Mouse (Mus musculus): ENCODE results near the gene Ppp2r5a. TPM values are rescaled to one million over a fixed set of nuclear protein-coding genes. Genes with fewer than 3 reads are reported as not detected.

Ppp2r5a gene
- polyA plus RNA-seq, 2 experiments, result 30.3 to 40.1 TPM

GRCm38 (mm10) chr1:191318686-191319085 is 84.4 kb downstream of the Ppp2r5a start:
- no peak for TF ChIP-seq POLR2A (IDR thresholded peaks at IDR 0.05; ENCODE audit: borderline replicate concordance, extremely low read depth, insufficient read depth, insufficient read length)
- Histone ChIP-seq H3K27me3 (ENCODE audit: control insufficient read depth, insufficient read depth, low read length) (no peaks in the 10 kb centered on the region), H3K4me2 (replicated peaks; ENCODE audit: low read depth, low read length, severe bottlenecking) (no peak overlapping the region), H3K4me3 (replicated peaks; ENCODE audit: low read length) (no peak overlapping the region), H3K4me1 (ENCODE audit: control insufficient read depth, insufficient read depth, low read length) (peaks cover 5% of the 10 kb centered on the region), H3K9ac (ENCODE audit: low read depth, low read length, severe bottlenecking) (no peak overlapping the region), H3K27ac (replicated peaks; ENCODE audit: low read depth, low read length) (no peak overlapping the region), H3K36me3 (ENCODE audit: control insufficient read depth, insufficient read depth, low read length) (no peaks in the 10 kb centered on the region), H3K9me3 (ENCODE audit: control insufficient read depth, low read length) (no peaks in the 10 kb centered on the region)
- WGBS, result 58% methylated on average over 5 of the region's 5 CpGs
- no peak for DNase-seq (ENCODE audit: low spot score)
- ATAC-seq (ENCODE audit: low FRiP score, low read depth), result no peak

GRCm38 (mm10) chr1:191317591-191318196 is 85.4 kb downstream of the Ppp2r5a start, which contains the start of gene Nenf:
Nenf (minus strand) TSS chr1:191318194.
- H3K4me2 ChIP-seq (replicated peaks; ENCODE audit: low read depth, low read length, severe bottlenecking), result peak within 1 kb of the TSS; percentile 70
- H3K27me3 ChIP-seq (ENCODE audit: control insufficient read depth, insufficient read depth, low read length), result no peaks in the 10 kb centered on the region
- H3K9me3 ChIP-seq (ENCODE audit: control insufficient read depth, low read length), result no peaks in the 10 kb centered on the region
- peak; percentile 60 for DNase-seq (ENCODE audit: low spot score)
- H3K36me3 ChIP-seq (ENCODE audit: control insufficient read depth, insufficient read depth, low read length), result no peaks in the 10 kb centered on the region
- TF ChIP-seq POLR2A (IDR thresholded peaks at IDR 0.05; ENCODE audit: borderline replicate concordance, extremely low read depth, insufficient read depth, insufficient read length), result 0 out of 2 replicates have a peak, but pooled peaks have one; percentile 20
- H3K4me1 ChIP-seq (ENCODE audit: control insufficient read depth, insufficient read depth, low read length), result peaks cover 10% of the 10 kb centered on the region
- peak within 1 kb of the TSS; percentile 72 for H3K27ac ChIP-seq (replicated peaks; ENCODE audit: low read depth, low read length)
- H3K4me3 ChIP-seq (replicated peaks; ENCODE audit: low read length), result peak within 1 kb of the TSS; percentile 73
- under 1% methylated on average over 49 of the region's 54 CpGs for WGBS
- peak within 1 kb of the TSS; percentile 92 for H3K9ac ChIP-seq (ENCODE audit: low read depth, low read length, severe bottlenecking)
- peak; percentile 87 for ATAC-seq (ENCODE audit: low FRiP score, low read depth)

- no peaks in the 10 kb centered on the region for H3K27me3 ChIP-seq (ENCODE audit: control insufficient read depth, insufficient read depth, low read length)
- H3K4me1 ChIP-seq (ENCODE audit: control insufficient read depth, insufficient read depth, low read length), result peaks cover 10% of the 10 kb centered on the region
- TF ChIP-seq POLR2A (IDR thresholded peaks at IDR 0.05; ENCODE audit: borderline replicate concordance, extremely low read depth, insufficient read depth, insufficient read length), result no peak
- no peaks in the 10 kb centered on the region for H3K36me3 ChIP-seq (ENCODE audit: control insufficient read depth, insufficient read depth, low read length)
- DNase-seq (ENCODE audit: low spot score) (no peak), ATAC-seq (ENCODE audit: low FRiP score, low read depth) (no peak)
- H3K9me3 ChIP-seq (ENCODE audit: control insufficient read depth, low read length), result no peaks in the 10 kb centered on the region
- H3K9ac ChIP-seq (ENCODE audit: low read depth, low read length, severe bottlenecking), result no peak overlapping the region
- peak overlapping the region; percentile 70 for H3K4me2 ChIP-seq (replicated peaks; ENCODE audit: low read depth, low read length, severe bottlenecking)
- 81% methylated on average over 8 of the region's 8 CpGs for WGBS
- H3K27ac ChIP-seq (replicated peaks; ENCODE audit: low read depth, low read length), result no peak overlapping the region
- H3K4me3 ChIP-seq (replicated peaks; ENCODE audit: low read length), result peak overlapping the region; percentile 73; the same call in 1 of the 2 replicates
Measured at GRCm38 (mm10) chr1:191316818-191317217, 86.3 kb downstream of the Ppp2r5a start.

GRCm38 (mm10) chr1:191313926-191314325 is 89.1 kb downstream of the Ppp2r5a start:
- no peak for TF ChIP-seq POLR2A (IDR thresholded peaks at IDR 0.05; ENCODE audit: borderline replicate concordance, extremely low read depth, insufficient read depth, insufficient read length)

GRCm38 (mm10) chr1:191313158-191313557 is 89.9 kb downstream of the Ppp2r5a start:
- WGBS, result 69% methylated on average over 6 of the region's 6 CpGs
- H3K36me3 ChIP-seq (ENCODE audit: control insufficient read depth, insufficient read depth, low read length), result no peaks in the 10 kb centered on the region
- H3K4me1 ChIP-seq (ENCODE audit: control insufficient read depth, insufficient read depth, low read length), result peaks cover 10% of the 10 kb centered on the region
- ATAC-seq (ENCODE audit: low FRiP score, low read depth), result no peak
- no peak overlapping the region; the same call in 1 of the 2 replicates for H3K27ac ChIP-seq (replicated peaks; ENCODE audit: low read depth, low read length)
- TF ChIP-seq POLR2A (IDR thresholded peaks at IDR 0.05; ENCODE audit: borderline replicate concordance, extremely low read depth, insufficient read depth, insufficient read length), result no peak
- no peak for DNase-seq (ENCODE audit: low spot score)
- no peaks in the 10 kb centered on the region for H3K9me3 ChIP-seq (ENCODE audit: control insufficient read depth, low read length)
- H3K9ac ChIP-seq (ENCODE audit: low read depth, low read length, severe bottlenecking), result peak overlapping the region; percentile 67; the same call in 1 of the 2 replicates
- peak overlapping the region; percentile 61 for H3K4me2 ChIP-seq (replicated peaks; ENCODE audit: low read depth, low read length, severe bottlenecking)
- H3K27me3 ChIP-seq (ENCODE audit: control insufficient read depth, insufficient read depth, low read length), result no peaks in the 10 kb centered on the region
- peak overlapping the region; percentile 59 for H3K4me3 ChIP-seq (replicated peaks; ENCODE audit: low read length)

More at GRCm38 (mm10) chr1:191313926-191314325, 89.1 kb downstream of the Ppp2r5a start:
- no peak overlapping the region for H3K27ac ChIP-seq (replicated peaks; ENCODE audit: low read depth, low read length)
- H3K4me3 ChIP-seq (replicated peaks; ENCODE audit: low read length), result no peak overlapping the region
- 55% methylated on average over 4 of the region's 4 CpGs for WGBS
- H3K36me3 ChIP-seq (ENCODE audit: control insufficient read depth, insufficient read depth, low read length), result no peaks in the 10 kb centered on the region
- H3K4me1 ChIP-seq (ENCODE audit: control insufficient read depth, insufficient read depth, low read length), result peaks cover 10% of the 10 kb centered on the region
- no peak overlapping the region for H3K4me2 ChIP-seq (replicated peaks; ENCODE audit: low read depth, low read length, severe bottlenecking)
- ATAC-seq (ENCODE audit: low FRiP score, low read depth) (no peak), DNase-seq (ENCODE audit: low spot score) (no peak)
- H3K27me3 ChIP-seq (ENCODE audit: control insufficient read depth, insufficient read depth, low read length), result no peaks in the 10 kb centered on the region
- H3K9me3 ChIP-seq (ENCODE audit: control insufficient read depth, low read length), result no peaks in the 10 kb centered on the region
- H3K9ac ChIP-seq (ENCODE audit: low read depth, low read length, severe bottlenecking), result no peak overlapping the region

All from limb, embryonic 14.5 days (tissue).